Mouse (Mus musculus) liver, postnatal 0 days (tissue): Measurements from ENCODE around the gene Tulp2. TPM values are rescaled to one million over a fixed set of nuclear protein-coding genes. Genes with fewer than 3 reads are reported as not detected.

Source experiments
- ATAC-seq: fragments of 200-750 bp; cut with Nextera tagmentation; 2 replicates; pipeline ENCODE4 v1.8.0; 2017; ENCODE audit warnings: mild to moderate bottlenecking, moderate library complexity
- DNase-seq: peaks from one replicate; pipeline ENCODE4 v3.0.0-alpha.2; 2016
- H3K27ac ChIP-seq: fragments of 300-500 bp; sonication (generic); 2 replicates; pipeline ENCODE4 v1.5.1; 2014; ENCODE audit warnings: antibody characterized with exemption, moderate library complexity, mild to moderate bottlenecking, low read depth
- H3K27me3 ChIP-seq: fragments of 300-500 bp; sonication (generic); 2 replicates; pipeline ENCODE4 v1.6.1; 2014; ENCODE audit warnings: low read length, control low read depth, mixed read lengths; ENCODE audit not compliant: insufficient read depth
- H3K36me3 ChIP-seq: fragments of 300-500 bp; sonication (generic); replicated peaks from 2 replicates; pipeline ENCODE4 v1.6.1; 2014; ENCODE audit warnings: mild to moderate bottlenecking, control low read depth, low read length, moderate library complexity, mixed read lengths; ENCODE audit not compliant: insufficient read depth
- H3K4me1 ChIP-seq: fragments of 300-500 bp; sonication (generic); 2 replicates; pipeline ENCODE4 v1.6.1; 2014; ENCODE audit warnings: antibody characterized with exemption, mild to moderate bottlenecking, control low read depth; ENCODE audit not compliant: insufficient read depth
- H3K4me2 ChIP-seq: fragments of 300-500 bp; sonication (generic); 2 replicates; pipeline ENCODE4 v1.6.1; 2014; ENCODE audit warnings: low read depth, mild to moderate bottlenecking, low read length, moderate library complexity, mixed read lengths
- H3K4me3 ChIP-seq: fragments of 300-500 bp; sonication (generic); 2 replicates; pipeline ENCODE4 v1.5.1; 2014; ENCODE audit warnings: low read depth, low read length
- H3K9ac ChIP-seq: fragments of 300-500 bp; sonication (generic); replicated peaks from 2 replicates; pipeline ENCODE4 v1.6.1; 2014; ENCODE audit warnings: mild to moderate bottlenecking, moderate library complexity
- H3K9me3 ChIP-seq: fragments of 300-500 bp; sonication (generic); 2 replicates; pipeline ENCODE4 v1.6.1; 2016; ENCODE audit warnings: mild to moderate bottlenecking, control low read depth, low read length, mixed read lengths
- CTCF ChIP-seq: sonication (generic); IDR thresholded peaks from 2 replicates; pipeline ENCODE4 v1.5.1; 2016; ENCODE audit warnings: antibody characterized with exemption, low read depth
- EP300 ChIP-seq: IDR thresholded peaks from 2 replicates; pipeline ENCODE4 v1.6.1; 2016; ENCODE audit warnings: antibody characterized with exemption, low read depth, mild to moderate bottlenecking
- WGBS: fragments of 180-500 bp; shearing (Covaris S2); extraction: QIAGEN DNeasy Blood & Tissue Kit; methylation state at CpG from one replicate; pipeline ENCODE4 v1.1.7; 2014; ENCODE audit not compliant: insufficient replicate concordance; 5-methylcytosine and 5-hydroxymethylcytosine counted together
- microRNA-seq: library from miRNA; unstranded; fragments of <30 nt; microRNA quantifications from one replicate; pipeline ENCODE4, GENCODE M21; 2016
- polyA plus RNA-seq: library from polyadenylated mRNA; unstranded; fragments of >200 nt; fragmentation: Nextera tagmentation; extraction: Ambion mirVana; gene quantifications from 2 replicates; pipeline ENCODE4 v1.2.1, GENCODE M21; 2015

The Tulp2 gene
- polyA plus RNA-seq, 1 experiment from 2014 or later, result 0.22 TPM

DNA sequence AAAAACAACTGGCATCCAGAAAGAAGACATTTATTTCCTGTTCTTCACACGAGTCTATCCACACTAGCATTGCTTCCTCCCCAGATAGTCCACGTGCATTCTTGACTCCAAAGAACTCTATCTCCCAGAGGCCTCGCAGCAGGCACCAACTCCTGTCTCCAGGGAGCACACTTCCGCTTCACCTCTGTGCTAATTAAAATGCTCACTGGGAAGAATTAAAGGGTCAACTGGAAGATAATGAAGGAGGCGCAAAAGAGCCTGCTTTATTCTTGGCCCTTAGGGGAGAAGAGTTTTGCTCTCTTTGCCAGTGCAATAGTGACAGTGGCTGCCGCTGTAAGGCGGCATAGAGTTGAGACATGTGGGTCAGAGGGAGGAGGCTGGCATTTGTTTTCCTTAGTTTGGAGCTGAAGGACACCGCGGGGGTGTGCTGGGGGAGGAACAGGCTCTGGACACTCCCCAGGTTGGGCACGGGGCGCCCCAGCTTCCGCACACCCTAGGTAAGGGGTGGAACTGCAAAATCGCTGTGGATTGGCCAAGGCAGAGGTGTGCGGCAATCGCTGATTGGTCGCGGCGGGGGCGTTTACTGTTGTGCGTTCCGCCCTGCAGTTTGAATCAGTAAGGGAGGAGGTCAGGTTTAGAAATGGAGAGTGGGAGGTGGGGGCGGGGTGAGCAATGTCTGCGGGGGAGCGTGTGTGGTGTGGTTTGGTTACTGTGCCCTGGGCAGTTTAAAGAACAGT lies 86.3 kb downstream of the Tulp2 start:
- H3K4me1 ChIP-seq, result peaks cover 53% of the 10 kb centered on the region
- WGBS, result under 1% methylated on average over 24 of the region's 24 CpGs
- peak; percentile 90 for TF ChIP-seq EP300
- TF ChIP-seq CTCF, result no peak; the same call in 1 of the 2 replicates
- peak overlapping the region; percentile 66 for H3K9ac ChIP-seq
- peak overlapping the region; percentile 46 for H3K4me3 ChIP-seq
- DNase-seq, result peak; percentile 96
- peak; percentile 95 for ATAC-seq
- H3K36me3 ChIP-seq, result no peaks in the 10 kb centered on the region
- peak overlapping the region; percentile 95 for H3K27ac ChIP-seq
- no peaks in the 10 kb centered on the region for H3K27me3 ChIP-seq
- no peaks in the 10 kb centered on the region for H3K9me3 ChIP-seq
- H3K4me2 ChIP-seq, result peak overlapping the region; percentile 81

DNA sequence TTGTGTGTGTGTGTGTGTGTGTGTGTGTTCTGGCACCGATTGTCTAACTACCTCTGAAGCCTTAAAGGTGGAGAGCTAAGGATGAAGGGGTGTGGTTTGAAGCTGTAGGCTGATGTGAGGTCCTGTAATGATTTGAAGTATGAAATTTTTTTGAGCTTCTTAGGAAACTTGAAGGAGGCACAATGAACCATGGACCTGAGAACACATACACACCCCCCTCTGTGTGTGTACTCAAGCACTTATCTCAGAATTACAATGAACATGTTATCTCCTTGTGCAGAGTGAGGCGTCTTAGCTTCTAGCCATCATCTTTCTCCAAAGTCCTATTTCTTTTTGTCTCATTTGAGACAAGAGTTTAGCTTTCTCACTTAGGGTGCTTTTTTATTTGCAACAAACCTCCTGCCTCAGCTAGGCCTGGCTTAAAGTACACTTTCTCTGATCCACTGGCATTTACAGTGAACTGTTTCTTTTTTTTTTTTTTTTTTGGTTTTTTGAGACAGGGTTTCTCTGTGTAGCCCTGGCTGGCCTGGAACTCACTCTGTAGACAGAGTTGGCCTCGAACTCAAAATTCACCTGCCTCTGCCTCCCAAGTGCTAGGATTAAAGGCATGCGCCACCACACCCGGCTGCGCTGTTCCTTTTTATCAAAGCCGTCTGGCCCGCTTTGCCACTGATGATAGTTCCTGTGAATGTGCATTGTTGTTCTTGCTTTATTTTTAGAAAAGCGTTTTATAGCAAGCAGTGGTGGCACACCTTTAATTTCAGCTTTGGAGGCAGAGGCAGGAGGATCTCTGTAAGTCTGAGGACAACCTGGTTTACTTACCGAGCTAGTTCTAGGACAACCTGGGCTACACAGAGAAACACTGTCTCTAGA lies 87.2 kb downstream of the Tulp2 start:
- no peaks in the 10 kb centered on the region; the same call in 1 of the 2 replicates for H3K36me3 ChIP-seq
- H3K9me3 ChIP-seq, result no peaks in the 10 kb centered on the region
- H3K27me3 ChIP-seq, result no peaks in the 10 kb centered on the region
- DNase-seq (peak; percentile 11), ATAC-seq (peak; percentile 9)
- H3K4me2 ChIP-seq, result peak overlapping the region; percentile 81
- H3K4me1 ChIP-seq, result peaks cover 54% of the 10 kb centered on the region
- H3K27ac ChIP-seq, result peak overlapping the region; percentile 95
- H3K9ac ChIP-seq, result peak overlapping the region; percentile 41
- no peak for TF ChIP-seq EP300
- peak overlapping the region; percentile 46 for H3K4me3 ChIP-seq
- WGBS, result 51% methylated on average over 10 of the region's 10 CpGs

DNA sequence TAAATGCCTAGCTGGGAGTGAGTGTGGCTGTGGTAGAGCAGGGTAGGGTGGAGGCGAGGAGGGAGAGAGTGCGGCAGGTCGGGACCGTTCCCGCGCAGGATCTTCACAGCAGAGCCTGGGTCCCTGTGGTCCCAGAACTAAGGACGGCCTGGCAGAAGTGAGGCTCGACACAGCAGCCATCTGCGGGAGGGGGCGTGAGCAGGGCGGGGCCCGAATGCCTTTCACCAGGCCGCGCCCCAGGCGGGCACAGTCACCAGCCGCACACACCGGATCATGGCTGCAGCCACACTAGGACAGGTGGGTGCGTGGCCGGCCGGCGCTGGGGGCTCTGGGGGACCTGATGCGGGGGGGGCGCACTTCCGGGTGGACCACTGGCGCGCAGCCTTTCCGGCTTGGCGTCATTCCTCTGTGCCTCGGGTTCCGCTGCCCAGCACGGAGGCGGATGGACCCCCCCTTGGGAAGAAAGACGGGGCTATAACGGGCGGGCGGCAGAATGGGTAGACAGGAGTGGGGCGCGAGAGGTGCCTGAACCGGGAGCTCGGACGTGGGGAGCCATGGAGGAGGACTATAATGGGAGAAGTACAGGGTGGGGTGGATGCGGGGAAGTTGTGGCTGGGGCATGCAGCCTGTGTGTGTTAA lies 88.5 kb downstream of the Tulp2 start, which contains the start of gene Bcat2:
Bcat2 (plus strand) TSS at position 51 of the 639 bp plus-strand sequence.
- ATAC-seq, result peak; percentile 8
- Histone ChIP-seq H3K9me3 (no peaks in the 10 kb centered on the region), H3K4me1 (peaks cover 54% of the 10 kb centered on the region), H3K27ac (peak within 1 kb of the TSS; percentile 95), H3K36me3 (no peaks in the 10 kb centered on the region; the same call in 1 of the 2 replicates), H3K4me2 (peak within 1 kb of the TSS; percentile 75), H3K9ac (peak within 1 kb of the TSS; percentile 67), H3K27me3 (no peaks in the 10 kb centered on the region), H3K4me3 (peak within 1 kb of the TSS; percentile 60)
- TF ChIP-seq CTCF, result no peak
- no peak for TF ChIP-seq EP300
- 6% methylated on average over 40 of the region's 42 CpGs for WGBS
- DNase-seq, result peak; percentile 88

DNA sequence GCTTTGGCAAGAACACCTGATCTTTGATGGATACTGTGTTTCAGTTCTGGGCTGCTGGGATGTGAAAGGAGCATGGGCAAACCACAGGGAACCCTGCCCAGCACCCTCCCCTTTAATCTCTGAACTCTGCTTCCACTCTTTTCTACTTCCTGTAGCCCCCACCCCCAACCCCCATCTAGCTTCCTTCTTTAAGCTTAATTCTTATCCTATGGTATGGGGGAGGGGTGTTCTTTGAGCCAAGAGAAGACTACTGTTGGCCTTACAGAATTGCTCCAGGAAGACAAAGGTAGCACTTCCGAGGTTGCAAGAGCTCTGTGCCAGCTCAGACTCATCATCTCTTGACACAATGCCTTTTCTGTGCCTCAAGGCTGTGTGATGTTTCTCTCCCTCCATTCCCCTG lies 90.3 kb downstream of the Tulp2 start:
- ATAC-seq (no peak), DNase-seq (no peak)
- 0 out of 2 replicates have a peak overlapping the region, but pooled peaks have one; percentile 67 for H3K9ac ChIP-seq
- peaks cover 2% of the 10 kb centered on the region; the same call in 1 of the 2 replicates for H3K36me3 ChIP-seq
- peaks cover 53% of the 10 kb centered on the region for H3K4me1 ChIP-seq
- H3K4me3 ChIP-seq, result no peak overlapping the region
- no peaks in the 10 kb centered on the region for H3K9me3 ChIP-seq
- TF ChIP-seq EP300 (no peak), CTCF (no peak)
- 19% methylated on average over 1 of the region's 1 CpGs for WGBS
- H3K27me3 ChIP-seq, result no peaks in the 10 kb centered on the region
- H3K4me2 ChIP-seq, result peak overlapping the region; percentile 75
- peak overlapping the region; percentile 64; the same call in 1 of the 2 replicates for H3K27ac ChIP-seq

Small RNAs within 50 kb of the gene (microRNA-seq; reads per million reads assigned to microRNA genes)
- gene Gm22133, result not detected

Other genes starting within 250 kb of the Tulp2 start
- gene Cd37, start 242.8 kb upstream of the Tulp2 start, polyA plus RNA-seq, result 29.8 and 31.8 TPM in 2 replicates
- 0.46 and 0.49 TPM in 2 replicates for gene Slc6a16, start 240.8 kb upstream of the Tulp2 start, polyA plus RNA-seq
- 0.32 and 0.43 TPM in 2 replicates for gene Slc6a21, start 204.4 kb upstream of the Tulp2 start, polyA plus RNA-seq
- gene Trpm4, start 148.1 kb upstream of the Tulp2 start, polyA plus RNA-seq, result 6.9 and 7.0 TPM in 2 replicates
- gene Hrc, start 146.6 kb upstream of the Tulp2 start, polyA plus RNA-seq, result 0.05 and 0.31 TPM in 2 replicates
- not detected in 2 replicates for gene Ppfia3, start 114.9 kb upstream of the Tulp2 start, polyA plus RNA-seq
- not detected in 2 replicates for gene Lin7b, start 111.3 kb upstream of the Tulp2 start, polyA plus RNA-seq
- 53.7 and 57.2 TPM in 2 replicates for gene Snrnp70, start 86.1 kb upstream of the Tulp2 start, polyA plus RNA-seq
- gene Kcna7, start 76.2 kb upstream of the Tulp2 start, polyA plus RNA-seq, result 0.05 TPM in 1 of 2 replicates, not detected in the other
- gene Ntf5, start 68.2 kb upstream of the Tulp2 start, polyA plus RNA-seq, result 0.05 and 0.15 TPM in 2 replicates
- not detected in 2 replicates for gene Lhb, start 61.1 kb upstream of the Tulp2 start, polyA plus RNA-seq
- 3.3 TPM in 2 replicates for gene Gys1, start 47.0 kb upstream of the Tulp2 start, polyA plus RNA-seq
- 30.1 and 36.5 TPM in 2 replicates for gene Ruvbl2, start 43.8 kb upstream of the Tulp2 start, polyA plus RNA-seq
- 5,147 and 5,518 TPM in 2 replicates for gene Ftl1, start 22.0 kb upstream of the Tulp2 start, polyA plus RNA-seq
- gene Bax, start 15.0 kb upstream of the Tulp2 start, polyA plus RNA-seq, result 59.6 and 60.8 TPM in 2 replicates
- gene Gm45808, start 4.9 kb downstream of the Tulp2 start, polyA plus RNA-seq, result 0.15 and 0.33 TPM in 2 replicates
- 8.4 and 9.5 TPM in 2 replicates for gene Dhdh, start 6.9 kb downstream of the Tulp2 start, polyA plus RNA-seq
- 91.5 and 103 TPM in 2 replicates for gene Nucb1, start 28.5 kb downstream of the Tulp2 start, polyA plus RNA-seq
- gene Ppp1r15a, start 44.4 kb downstream of the Tulp2 start, polyA plus RNA-seq, result 104 and 113 TPM in 2 replicates
- 0.51 and 0.91 TPM in 2 replicates for gene Plekha4, start 44.5 kb downstream of the Tulp2 start, polyA plus RNA-seq
- gene Hsd17b14, start 73.0 kb downstream of the Tulp2 start, polyA plus RNA-seq, result 0.24 and 0.62 TPM in 2 replicates
- 32.3 and 38.9 TPM in 2 replicates for gene Bcat2, start 88.3 kb downstream of the Tulp2 start, polyA plus RNA-seq
- gene Fgf21, start 133.6 kb downstream of the Tulp2 start, polyA plus RNA-seq, result 7.6 and 7.8 TPM in 2 replicates
- 0.56 TPM in 1 of 2 replicates, not detected in the other for gene Fut1, start 135.4 kb downstream of the Tulp2 start, polyA plus RNA-seq
- 0.09 TPM in 1 of 2 replicates, not detected in the other for gene Izumo1, start 139.9 kb downstream of the Tulp2 start, polyA plus RNA-seq
- 3.4 and 3.6 TPM in 2 replicates for gene Rasip1, start 145.6 kb downstream of the Tulp2 start, polyA plus RNA-seq
- 0.31 and 0.54 TPM in 2 replicates for gene Mamstr, start 158.1 kb downstream of the Tulp2 start, polyA plus RNA-seq
- not detected in 2 replicates for gene Fut2, start 184.5 kb downstream of the Tulp2 start, polyA plus RNA-seq
- 0.07 TPM in 1 of 2 replicates, not detected in the other for gene Ntn5, start 202.1 kb downstream of the Tulp2 start, polyA plus RNA-seq
- gene Sec1, start 212.5 kb downstream of the Tulp2 start, polyA plus RNA-seq, result 0.04 TPM in 1 of 2 replicates, not detected in the other
- gene Car11, start 218.0 kb downstream of the Tulp2 start, polyA plus RNA-seq, result 0.14 and 0.15 TPM in 2 replicates
- 3.6 and 5.2 TPM in 2 replicates for gene Dbp, start 223.2 kb downstream of the Tulp2 start, polyA plus RNA-seq
- 494 and 510 TPM in 2 replicates for gene Rpl18, start 233.6 kb downstream of the Tulp2 start, polyA plus RNA-seq
- gene Sphk2, start 236.1 kb downstream of the Tulp2 start, polyA plus RNA-seq, result 15.5 and 17.3 TPM in 2 replicates
- gene Fam83e, start 239.3 kb downstream of the Tulp2 start, polyA plus RNA-seq, result 0.13 TPM in 1 of 2 replicates, not detected in the other
- not detected in 2 replicates for gene Spaca4, start 243.9 kb downstream of the Tulp2 start, polyA plus RNA-seq